13 mouse cellular contexts compared by ENCODE assay signal in the genomic region with DNA sequence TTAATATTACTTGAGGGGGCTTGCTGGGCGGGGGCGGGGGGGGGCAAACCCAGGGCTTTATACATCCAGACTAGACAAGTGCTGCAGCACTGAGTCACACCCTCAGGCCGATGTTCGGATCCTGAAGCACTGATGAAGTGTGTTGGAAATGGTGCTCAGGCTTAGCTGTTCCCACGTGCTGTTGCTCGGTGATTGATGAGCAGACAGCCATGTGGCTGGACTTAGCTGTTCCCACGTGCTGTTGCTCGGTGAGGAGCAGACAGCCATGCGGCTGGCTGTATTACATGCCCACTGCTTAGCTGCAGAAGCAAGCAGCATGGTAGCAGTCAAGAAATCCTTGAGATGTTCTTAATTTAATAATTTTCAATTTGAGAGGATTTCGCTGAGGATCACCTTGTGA.
DNase-seq lines count a peak whose midpoint lies in the region; ATAC-seq and TF ChIP-seq lines count a peak whose summit lies in the region.
"Had no signal": no experiment of that assay in that cellular context is flagged by ENCODE, and none has a peak within 500 bp of the region (broad histone marks: within the 10 kb centered on the region; RNA-seq: fewer than 3 reads in every experiment).

No protein-coding gene starts in this region.

- no peak for TF ChIP-seq CTCF in intestine, postnatal 0 days (IDR thresholded peaks at IDR 0.05; ENCODE audit: low read depth)

- H3K9ac ChIP-seq in intestine, embryonic 14.5 days (ENCODE audit: low read length), result no peak overlapping the region
- H3K9ac ChIP-seq in intestine, postnatal 0 days (ENCODE audit: low read depth, low read length), result no peak overlapping the region
- no peak overlapping the region for H3K9ac ChIP-seq in intestine, embryonic 15.5 days
- H3K9ac ChIP-seq: heart, embryonic 13.5 days had no signal

- no peaks in the 10 kb centered on the region for H3K27me3 ChIP-seq in intestine, embryonic 14.5 days (replicated peaks; ENCODE audit: control insufficient read depth, insufficient read depth, low read length)
- no peaks in the 10 kb centered on the region for H3K27me3 ChIP-seq in intestine, postnatal 0 days (replicated peaks; ENCODE audit: control insufficient read depth, insufficient read depth, low read length)
- no peaks in the 10 kb centered on the region for H3K27me3 ChIP-seq in intestine, embryonic 15.5 days (replicated peaks)
- H3K27me3 ChIP-seq: heart, embryonic 13.5 days had no signal

- H3K4me1 ChIP-seq in intestine, embryonic 14.5 days (replicated peaks; ENCODE audit: control insufficient read depth, insufficient read depth, low read length), result no peaks in the 10 kb centered on the region
- peaks cover 4% of the 10 kb centered on the region; the same call in 1 of the 2 replicates for H3K4me1 ChIP-seq in intestine, postnatal 0 days (replicated peaks; ENCODE audit: control insufficient read depth, insufficient read depth, low read length)
- 0 out of 2 replicates have a peak, but pooled peaks cover 5% of the 10 kb centered on the region for H3K4me1 ChIP-seq in intestine, embryonic 15.5 days (replicated peaks)

- no peaks in the 10 kb centered on the region for H3K9me3 ChIP-seq in intestine, embryonic 14.5 days (ENCODE audit: control insufficient read depth, low read length)
- no peaks in the 10 kb centered on the region for H3K9me3 ChIP-seq in intestine, postnatal 0 days (ENCODE audit: control insufficient read depth)
- H3K9me3 ChIP-seq in intestine, embryonic 15.5 days, result no peaks in the 10 kb centered on the region
- H3K9me3 ChIP-seq: heart, embryonic 13.5 days had no signal

- no peak for DNase-seq in intestine, embryonic 14.5 days (ENCODE audit: low spot score)
- DNase-seq in right cerebral cortex, adult 18-20 months, result peak; percentile 38
- no peak for DNase-seq in right cerebral cortex, postnatal 25 days
- no peak for DNase-seq in left cerebral cortex, adult 9 months (ENCODE audit: low spot score in 2 of 2)
- no peak for DNase-seq in cerebellum, adult 11 months
- DNase-seq in retina, postnatal 1 day, result no peak
- DNase-seq: adrenal gland, postnatal 14 days; cerebellum, adult 9-11 months; kidney, adult 9 months; left cerebral cortex, postnatal 4 days had no signal

- no peak overlapping the region for H3K4me2 ChIP-seq in intestine, embryonic 14.5 days (ENCODE audit: low read length)
- H3K4me2 ChIP-seq in intestine, postnatal 0 days (replicated peaks; ENCODE audit: low read depth), result no peak overlapping the region
- no peak overlapping the region for H3K4me2 ChIP-seq in intestine, embryonic 15.5 days (replicated peaks)
- H3K4me2 ChIP-seq: heart, embryonic 13.5 days had no signal

- H3K36me3 ChIP-seq in intestine, embryonic 14.5 days (ENCODE audit: control insufficient read depth, insufficient read depth, low read length), result 0 out of 2 replicates have a peak, but pooled peaks cover 7% of the 10 kb centered on the region
- no peaks in the 10 kb centered on the region for H3K36me3 ChIP-seq in intestine, postnatal 0 days (ENCODE audit: control insufficient read depth, insufficient read depth)
- no peaks in the 10 kb centered on the region for H3K36me3 ChIP-seq in intestine, embryonic 15.5 days
- H3K36me3 ChIP-seq: heart, embryonic 13.5 days had no signal

- 44% methylated on average over 10 of the region's 10 CpGs for WGBS in intestine, embryonic 14.5 days
- WGBS in intestine, postnatal 0 days, result 59% methylated on average over 10 of the region's 10 CpGs
- WGBS in intestine, embryonic 15.5 days, result 54% methylated on average over 10 of the region's 10 CpGs

- peak; percentile 36; the same call in 1 of the 2 replicates for ATAC-seq in intestine, embryonic 14.5 days (replicated peaks; ENCODE audit: low FRiP score, low TSS enrichment, low read depth)
- no peak for ATAC-seq in intestine, postnatal 0 days
- peak; percentile 67; the same call in 1 of the 2 replicates for ATAC-seq in intestine, embryonic 15.5 days

- H3K27ac ChIP-seq in intestine, embryonic 14.5 days (ENCODE audit: low read depth), result no peak overlapping the region
- no peak overlapping the region for H3K27ac ChIP-seq in intestine, postnatal 0 days (ENCODE audit: low read depth, low read length)
- H3K27ac ChIP-seq in intestine, embryonic 15.5 days, result no peak overlapping the region
- H3K27ac ChIP-seq: heart, embryonic 13.5 days had no signal

- H3K4me3 ChIP-seq in intestine, embryonic 14.5 days (ENCODE audit: low read depth, low read length), result no peak overlapping the region
- H3K4me3 ChIP-seq in intestine, postnatal 0 days (ENCODE audit: low read depth, low read length), result no peak overlapping the region
- no peak overlapping the region for H3K4me3 ChIP-seq in intestine, embryonic 15.5 days (replicated peaks)
- H3K4me3 ChIP-seq: heart, embryonic 13.5 days had no signal
